Mouse (Mus musculus) neural tube, embryonic 12.5 days (tissue): ENCODE measurements at regions not wholly inside any gene's neighbourhood (a gene's known extent, or its start where the extent isn't known, plus 50 kb on each side); places are given as distances from the start of the nearest gene placed in this dataset.

ENCODE experiments used
- ATAC-seq: fragments of 200-750 bp; cut with Nextera tagmentation; 2 replicates; pipeline ENCODE4 v1.8.0; 2017; ENCODE audit warnings: low read depth, mild to moderate bottlenecking, moderate TSS enrichment, moderate library complexity; ENCODE audit not compliant: low FRiP score
- H3K27ac ChIP-seq: fragments of 300-500 bp; sonication (generic); 2 replicates; pipeline ENCODE4 v1.5.1; 2016
- H3K27me3 ChIP-seq: fragments of 300-500 bp; sonication (generic); replicated peaks from 2 replicates; pipeline ENCODE4 v1.6.1; 2016; ENCODE audit warnings: mild to moderate bottlenecking
- H3K36me3 ChIP-seq: fragments of 300-500 bp; sonication (generic); 2 replicates; pipeline ENCODE4 v1.6.1; 2016; ENCODE audit warnings: mild to moderate bottlenecking
- H3K4me1 ChIP-seq: fragments of 300-500 bp; sonication (generic); 2 replicates; pipeline ENCODE4 v1.6.1; 2016
- H3K4me2 ChIP-seq: fragments of 300-500 bp; sonication (generic); replicated peaks from 2 replicates; pipeline ENCODE4 v1.6.1; 2016; ENCODE audit warnings: mild to moderate bottlenecking
- H3K4me3 ChIP-seq: fragments of 300-500 bp; sonication (generic); 2 replicates; pipeline ENCODE4 v1.5.1; 2016
- H3K9ac ChIP-seq: fragments of 300-500 bp; sonication (generic); 2 replicates; pipeline ENCODE4 v1.6.1; 2016; ENCODE audit warnings: mild to moderate bottlenecking
- H3K9me3 ChIP-seq: fragments of 300-500 bp; sonication (generic); 2 replicates; pipeline ENCODE4 v1.6.1; 2016; ENCODE audit warnings: mild to moderate bottlenecking
- WGBS: fragments of 180-500 bp; shearing (Covaris S2); methylation state at CpG from one replicate; pipeline ENCODE4 v1.1.7; 2016; 5-methylcytosine and 5-hydroxymethylcytosine counted together

DNA sequence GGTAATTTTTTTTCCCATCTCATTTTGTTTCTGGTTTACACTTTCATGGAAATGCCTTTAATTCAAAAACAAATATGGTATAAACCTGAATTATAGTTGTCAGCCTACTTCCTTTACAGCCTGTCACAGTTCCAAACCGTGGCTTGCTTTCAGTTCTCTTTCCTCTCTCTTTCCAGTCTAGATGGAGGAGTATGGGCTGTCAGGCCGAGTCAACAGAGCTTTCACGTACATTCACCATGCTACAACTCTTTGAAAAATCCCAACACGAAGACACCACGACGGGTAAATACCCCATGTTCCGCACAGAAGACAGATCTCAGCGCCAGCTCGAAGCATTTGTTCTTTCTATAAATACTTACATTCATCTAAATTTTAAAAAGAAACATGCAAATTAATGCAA, 125.2 kb upstream of the Ufm1 start:
- H3K4me1 ChIP-seq = no peaks in the 10 kb centered on the region
- H3K36me3 ChIP-seq = no peaks in the 10 kb centered on the region
- ATAC-seq = no peak
- H3K9ac ChIP-seq = no peak overlapping the region
- H3K27ac ChIP-seq = no peak overlapping the region
- H3K9me3 ChIP-seq = no peaks in the 10 kb centered on the region
- H3K4me2 ChIP-seq = no peak overlapping the region
- 83% methylated on average over 9 of the region's 9 CpGs for WGBS
- H3K27me3 ChIP-seq = no peaks in the 10 kb centered on the region
- H3K4me3 ChIP-seq = no peak overlapping the region

DNA sequence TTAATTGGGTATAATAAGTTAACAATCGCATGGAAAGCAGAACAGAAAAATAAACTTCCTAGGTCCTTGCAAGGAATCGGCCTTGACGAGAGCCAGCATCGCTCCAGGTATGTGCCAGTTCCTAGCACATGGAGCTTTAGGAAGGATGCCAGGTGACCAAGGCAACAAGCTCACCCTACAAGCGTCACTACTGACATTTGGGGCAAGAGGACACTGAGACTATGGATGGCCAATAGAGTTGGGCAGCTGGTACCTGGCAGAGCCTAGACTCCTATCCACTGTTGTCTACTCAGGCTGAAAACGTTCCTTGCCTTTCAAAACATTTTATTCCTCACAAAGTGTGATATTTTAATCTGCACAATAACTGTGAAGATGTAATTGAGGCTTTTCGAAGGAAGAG, 124.6 kb upstream of the Ufm1 start:
- Histone ChIP-seq H3K9ac (no peak overlapping the region), H3K36me3 (no peaks in the 10 kb centered on the region), H3K9me3 (no peaks in the 10 kb centered on the region), H3K27ac (no peak overlapping the region), H3K4me3 (no peak overlapping the region), H3K4me1 (no peaks in the 10 kb centered on the region), H3K4me2 (no peak overlapping the region), H3K27me3 (no peaks in the 10 kb centered on the region)
- ATAC-seq = no peak
- WGBS = 87% methylated on average over 7 of the region's 7 CpGs

DNA sequence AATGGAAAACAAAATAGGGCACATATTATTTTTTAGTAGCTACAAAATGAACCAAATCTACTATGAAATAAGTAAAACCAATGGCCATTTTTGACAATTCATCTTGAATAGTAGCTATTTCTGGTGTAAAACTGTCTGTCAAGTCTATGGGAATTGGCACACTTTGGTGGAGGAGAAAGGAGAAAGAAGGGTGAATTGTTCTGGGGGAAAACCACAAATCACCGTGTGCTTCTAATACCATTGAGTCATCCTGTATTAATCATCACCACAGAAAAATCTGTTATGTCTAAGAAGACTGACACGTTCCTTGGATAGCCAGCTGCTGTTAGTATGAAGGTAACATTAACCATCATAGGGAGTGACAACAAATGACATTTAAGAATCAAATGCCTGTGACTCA, 123.7 kb upstream of the Ufm1 start:
- no peak overlapping the region for H3K4me2 ChIP-seq
- no peaks in the 10 kb centered on the region for H3K27me3 ChIP-seq
- no peak for ATAC-seq
- no peak overlapping the region for H3K27ac ChIP-seq
- no peak overlapping the region for H3K9ac ChIP-seq
- no peaks in the 10 kb centered on the region for H3K4me1 ChIP-seq
- no peak overlapping the region for H3K4me3 ChIP-seq
- WGBS = 90% methylated on average over 2 of the region's 2 CpGs
- no peaks in the 10 kb centered on the region for H3K36me3 ChIP-seq
- no peaks in the 10 kb centered on the region for H3K9me3 ChIP-seq

DNA sequence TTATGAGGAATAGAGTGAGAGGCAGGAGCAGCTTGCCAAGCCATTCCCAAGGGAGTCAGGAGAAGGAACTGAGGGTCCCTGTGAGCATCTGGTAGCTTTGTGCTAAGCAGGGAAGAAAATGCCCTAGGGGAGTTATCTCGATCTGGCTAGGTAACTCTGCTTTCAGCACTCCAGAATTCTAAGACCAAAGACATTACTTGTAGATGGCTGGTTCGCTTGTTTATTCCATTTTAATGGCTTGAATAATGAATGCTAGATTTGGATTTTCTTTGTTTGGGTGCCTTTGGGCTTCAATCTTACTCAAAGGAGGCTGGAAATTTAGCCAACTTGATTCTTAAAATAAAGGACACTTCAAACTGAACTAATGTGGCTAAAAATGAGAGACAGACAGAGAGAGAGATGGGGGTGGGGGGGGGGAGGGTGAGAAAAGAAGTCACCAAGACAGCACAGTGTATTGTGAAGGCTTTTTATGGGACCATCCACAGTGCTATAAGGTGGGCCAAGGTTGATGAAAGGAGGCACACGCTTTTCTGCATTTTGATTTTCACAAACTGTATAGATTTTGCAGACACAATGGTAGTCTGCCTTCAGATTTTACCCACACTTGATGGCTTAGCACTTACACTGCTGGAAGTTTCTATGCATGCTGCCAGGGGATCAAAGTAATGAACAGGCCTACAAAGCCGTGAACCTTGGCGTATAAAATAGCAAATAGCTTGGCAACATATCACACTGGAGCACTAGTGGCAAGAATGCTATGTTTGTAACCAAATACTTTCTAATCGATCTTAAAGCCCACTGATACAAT, 121.3 kb upstream of the Ufm1 start:
- Histone ChIP-seq H3K4me2 (no peak overlapping the region), H3K27me3 (no peaks in the 10 kb centered on the region), H3K4me3 (no peak overlapping the region), H3K9ac (no peak overlapping the region), H3K27ac (no peak overlapping the region), H3K4me1 (no peaks in the 10 kb centered on the region), H3K36me3 (no peaks in the 10 kb centered on the region), H3K9me3 (no peaks in the 10 kb centered on the region)
- WGBS = 82% methylated on average over 6 of the region's 6 CpGs
- no peak for ATAC-seq

DNA sequence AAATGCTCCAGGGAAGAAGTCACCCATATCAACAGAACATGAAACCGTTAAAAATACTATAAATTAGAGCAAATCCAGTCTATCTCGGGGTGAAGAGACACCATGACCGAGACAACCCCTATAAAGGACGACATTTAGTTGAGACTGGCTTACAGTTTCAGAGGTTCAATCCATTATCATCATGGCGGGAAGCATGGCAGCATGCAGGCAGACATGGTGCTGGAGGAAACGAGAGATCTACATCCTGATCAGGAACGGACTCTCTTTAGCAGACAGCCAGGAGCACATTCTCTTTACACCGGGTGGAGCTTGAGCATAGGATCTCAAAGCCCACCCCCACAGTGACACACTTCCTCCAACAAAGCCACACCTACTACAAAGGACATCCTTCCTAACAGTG, 118.7 kb upstream of the Ufm1 start:
- no peaks in the 10 kb centered on the region for H3K27me3 ChIP-seq
- no peaks in the 10 kb centered on the region for H3K36me3 ChIP-seq
- H3K27ac ChIP-seq = no peak overlapping the region
- WGBS = 92% methylated on average over 8 of the region's 8 CpGs
- no peak for ATAC-seq
- H3K9me3 ChIP-seq = no peaks in the 10 kb centered on the region
- H3K4me2 ChIP-seq = no peak overlapping the region
- no peak overlapping the region for H3K4me3 ChIP-seq
- H3K9ac ChIP-seq = no peak overlapping the region
- H3K4me1 ChIP-seq = no peaks in the 10 kb centered on the region

DNA sequence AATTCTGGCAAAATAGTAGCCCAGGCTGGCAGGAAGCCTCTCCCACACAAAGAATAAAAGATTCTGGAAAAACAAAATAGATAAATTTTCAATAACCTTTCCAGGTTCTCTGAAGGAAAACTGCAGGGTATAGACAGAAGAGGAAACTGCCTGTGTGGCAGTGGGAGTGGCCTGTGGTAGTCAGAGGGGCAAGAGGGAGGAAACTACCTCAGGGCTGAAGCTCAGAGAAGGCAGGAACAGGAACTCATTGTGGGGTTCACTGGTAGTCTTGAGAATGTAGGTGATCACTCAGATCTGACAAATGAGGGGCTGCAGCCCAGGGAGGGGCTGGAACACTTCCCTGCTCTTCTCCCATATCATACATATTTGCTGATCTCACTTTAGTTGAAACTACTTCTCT, 118.0 kb upstream of the Ufm1 start:
- H3K9me3 ChIP-seq = no peaks in the 10 kb centered on the region
- no peak overlapping the region for H3K4me2 ChIP-seq
- H3K9ac ChIP-seq = no peak overlapping the region
- no peaks in the 10 kb centered on the region for H3K27me3 ChIP-seq
- no peaks in the 10 kb centered on the region for H3K4me1 ChIP-seq
- H3K36me3 ChIP-seq = no peaks in the 10 kb centered on the region
- H3K27ac ChIP-seq = no peak overlapping the region
- no peak for ATAC-seq
- no peak overlapping the region for H3K4me3 ChIP-seq

DNA sequence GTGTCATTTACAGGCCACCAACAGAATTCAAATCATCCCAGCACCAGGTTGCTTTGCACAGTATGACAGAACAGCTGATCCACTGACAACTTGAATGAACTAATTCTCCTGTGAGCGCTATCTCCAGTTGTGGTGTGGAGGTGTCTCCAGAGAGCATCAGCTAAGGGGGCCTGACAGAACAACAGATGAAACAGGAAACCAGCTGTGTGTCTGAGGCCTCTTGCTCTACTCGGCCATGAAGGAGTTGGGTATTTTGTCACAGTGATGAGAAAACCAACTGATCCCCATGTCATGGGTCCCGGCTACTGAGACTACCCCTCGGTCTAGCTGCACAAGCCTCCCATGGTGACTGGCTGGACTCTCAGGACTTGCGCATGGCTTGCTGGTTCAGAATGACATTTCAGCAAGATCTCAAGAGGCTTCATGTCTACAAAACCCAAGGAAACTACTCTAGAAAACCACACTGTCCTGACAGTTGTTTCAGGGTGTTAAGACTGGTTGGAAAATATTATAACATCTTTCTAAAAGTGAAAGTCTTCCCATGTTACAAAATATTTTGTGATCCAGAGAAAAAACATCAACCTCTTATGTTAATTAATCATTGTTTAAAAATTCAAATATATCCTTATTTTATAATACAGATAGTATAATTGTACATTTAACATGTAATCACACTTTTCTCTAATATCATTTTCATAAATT, 113.9 kb upstream of the Ufm1 start:
- 74% methylated on average over 5 of the region's 5 CpGs for WGBS
- no peak overlapping the region for H3K27ac ChIP-seq
- H3K4me1 ChIP-seq = no peaks in the 10 kb centered on the region
- H3K4me3 ChIP-seq = no peak overlapping the region
- no peaks in the 10 kb centered on the region for H3K9me3 ChIP-seq
- H3K36me3 ChIP-seq = no peaks in the 10 kb centered on the region
- H3K4me2 ChIP-seq = no peak overlapping the region
- H3K9ac ChIP-seq = no peak overlapping the region
- no peak for ATAC-seq
- no peaks in the 10 kb centered on the region for H3K27me3 ChIP-seq

DNA sequence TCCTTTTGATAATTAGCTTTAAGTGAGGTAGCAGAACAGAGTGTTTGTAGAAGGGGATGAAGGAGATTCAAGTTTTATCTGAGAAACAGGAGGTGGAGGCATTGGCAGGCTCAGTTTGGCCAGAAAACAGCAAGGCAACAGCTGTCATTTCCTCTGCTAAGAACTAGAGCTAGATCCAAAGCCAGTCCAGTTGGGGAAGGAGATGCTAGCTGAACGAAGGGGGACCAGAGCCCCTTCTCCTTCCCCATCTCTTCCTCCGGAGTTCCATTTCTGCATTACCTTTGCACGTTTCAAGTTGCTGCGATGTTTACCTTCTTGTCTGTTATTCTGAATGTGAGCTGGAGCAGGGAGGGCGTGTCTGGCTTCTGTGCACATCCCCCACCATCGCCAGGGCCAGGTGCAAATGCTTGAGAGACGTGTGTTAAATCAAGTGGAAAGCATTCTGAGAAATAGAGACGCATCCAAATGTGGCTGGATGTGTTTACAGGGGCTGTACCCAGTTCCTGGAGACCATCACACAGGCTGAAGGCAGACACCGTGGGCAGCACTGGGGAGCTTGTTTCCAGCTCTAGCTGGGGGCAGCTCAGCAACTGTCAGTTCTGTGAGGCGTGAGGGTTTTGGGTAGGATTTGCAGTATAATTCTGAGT, 111.4 kb upstream of the Ufm1 start:
- Histone ChIP-seq H3K4me3 (no peak overlapping the region), H3K36me3 (no peaks in the 10 kb centered on the region), H3K27ac (no peak overlapping the region), H3K9me3 (no peaks in the 10 kb centered on the region), H3K4me2 (no peak overlapping the region), H3K9ac (no peak overlapping the region), H3K4me1 (no peaks in the 10 kb centered on the region), H3K27me3 (no peaks in the 10 kb centered on the region)
- WGBS = 47% methylated on average over 10 of the region's 10 CpGs
- ATAC-seq = no peak

DNA sequence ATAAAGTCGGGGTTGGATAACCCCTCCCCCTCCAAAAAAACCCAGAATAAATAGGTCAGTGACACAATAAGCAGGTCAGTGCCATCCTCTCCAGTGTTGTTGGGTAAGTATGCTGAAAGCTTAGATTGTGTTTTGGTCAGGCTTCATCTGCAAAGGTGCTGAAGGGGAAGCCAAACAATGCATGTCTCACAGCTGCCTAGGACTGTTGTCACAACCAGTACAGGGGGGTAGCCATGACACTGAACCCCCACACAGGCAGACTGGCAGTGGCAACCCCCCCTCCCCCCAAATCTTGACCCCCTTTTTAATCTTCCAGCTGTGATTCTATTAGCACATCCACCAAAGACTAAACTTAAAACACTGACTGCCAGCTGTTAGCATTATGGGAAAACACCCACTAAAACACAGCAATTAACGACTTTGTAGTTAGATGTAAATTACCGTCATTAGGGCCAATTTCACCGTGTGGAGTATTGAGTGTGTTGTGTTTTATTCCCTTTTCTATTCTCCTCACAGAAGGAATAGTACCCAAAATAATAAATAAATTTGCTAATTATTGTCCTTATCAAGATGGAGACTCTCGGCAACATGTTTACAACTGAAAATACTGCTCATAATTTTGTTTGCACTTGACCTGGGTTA, 105.5 kb upstream of the Ufm1 start:
- ATAC-seq = no peak
- H3K4me1 ChIP-seq = no peaks in the 10 kb centered on the region
- H3K4me2 ChIP-seq = no peak overlapping the region
- H3K27ac ChIP-seq = no peak overlapping the region
- H3K27me3 ChIP-seq = no peaks in the 10 kb centered on the region
- WGBS = 30% methylated on average over 5 of the region's 5 CpGs
- no peaks in the 10 kb centered on the region for H3K36me3 ChIP-seq
- no peak overlapping the region for H3K4me3 ChIP-seq
- H3K9ac ChIP-seq = no peak overlapping the region
- no peaks in the 10 kb centered on the region for H3K9me3 ChIP-seq

DNA sequence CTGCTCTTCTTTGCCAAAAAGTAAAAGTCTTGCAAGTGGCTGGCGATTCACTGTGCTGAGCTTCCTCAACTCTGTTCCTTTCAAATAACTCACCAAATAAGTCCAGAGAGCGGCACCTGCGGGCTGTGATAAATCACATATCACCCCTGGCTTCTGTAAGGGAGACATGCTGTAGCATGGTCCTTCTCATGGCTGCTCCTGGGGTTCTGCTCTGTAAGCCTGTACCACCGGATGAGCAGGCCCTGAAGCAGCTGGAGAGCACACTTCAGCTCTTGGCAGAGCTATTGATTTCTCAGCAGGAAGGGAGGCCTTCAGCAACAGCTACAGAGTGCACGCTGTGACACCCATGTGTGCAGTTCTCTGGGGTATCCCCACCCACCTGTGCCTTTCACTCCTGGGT, 101.5 kb upstream of the Ufm1 start:
- H3K9me3 ChIP-seq = no peaks in the 10 kb centered on the region

DNA sequence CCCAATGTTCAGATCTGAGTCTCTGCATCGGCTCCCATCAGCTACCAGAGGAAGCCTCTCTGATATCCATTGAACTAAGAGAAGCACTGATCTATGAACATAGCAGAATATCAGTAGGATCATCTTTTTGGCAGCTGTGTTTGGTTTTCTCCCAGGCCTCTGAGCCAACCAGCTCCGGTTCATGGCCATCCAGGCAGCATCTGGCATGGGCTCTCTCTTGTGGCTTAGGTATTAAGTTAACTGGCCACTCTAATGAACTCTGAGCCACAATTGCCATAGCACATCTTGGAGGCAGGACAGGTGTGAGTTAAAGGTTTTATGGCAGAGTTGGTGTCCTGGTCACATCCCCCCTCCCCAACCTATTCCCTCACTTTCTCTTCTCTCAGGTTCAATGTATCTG, 90.2 kb upstream of the Ufm1 start:
- WGBS = 85% methylated on average over 2 of the region's 2 CpGs
- Histone ChIP-seq H3K36me3 (no peaks in the 10 kb centered on the region), H3K27ac (no peak overlapping the region), H3K27me3 (no peaks in the 10 kb centered on the region), H3K4me2 (no peak overlapping the region), H3K9me3 (no peaks in the 10 kb centered on the region), H3K4me1 (no peaks in the 10 kb centered on the region), H3K9ac (no peak overlapping the region), H3K4me3 (no peak overlapping the region)
- ATAC-seq = no peak

More for the DNA sequence above, 101.5 kb upstream of the Ufm1 start:
- no peak for ATAC-seq
- H3K4me1 ChIP-seq = no peaks in the 10 kb centered on the region
- no peaks in the 10 kb centered on the region for H3K36me3 ChIP-seq
- H3K4me2 ChIP-seq = no peak overlapping the region
- H3K27me3 ChIP-seq = no peaks in the 10 kb centered on the region
- H3K27ac ChIP-seq = no peak overlapping the region
- no peak overlapping the region for H3K4me3 ChIP-seq
- no peak overlapping the region for H3K9ac ChIP-seq
- WGBS = 65% methylated on average over 5 of the region's 5 CpGs

DNA sequence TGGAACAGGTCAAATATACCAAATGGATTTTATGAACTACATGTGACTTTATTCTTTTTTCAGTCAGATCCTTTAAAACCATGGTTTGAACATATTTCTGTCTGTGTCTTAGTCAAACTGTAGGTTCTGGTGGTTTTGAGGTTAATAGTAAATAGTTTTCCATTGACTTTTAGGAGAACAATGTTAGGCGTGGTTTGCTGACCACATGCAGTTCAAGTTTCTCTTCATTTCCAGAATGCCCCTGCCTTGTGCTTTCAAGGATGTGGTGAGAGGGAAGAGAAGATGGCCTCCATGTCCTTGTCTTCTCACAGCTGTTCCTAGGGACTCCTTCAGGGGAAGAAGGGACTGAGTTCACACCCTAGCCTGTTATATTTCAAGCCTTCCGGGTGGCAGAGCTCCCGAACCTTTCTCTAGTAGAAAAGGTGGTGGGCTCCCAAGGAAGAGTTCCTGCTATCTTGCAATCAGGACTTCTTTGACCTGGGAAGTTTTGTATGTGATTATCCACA, 76.1 kb upstream of the Ufm1 start:
- no peak for ATAC-seq
- Histone ChIP-seq H3K9me3 (no peaks in the 10 kb centered on the region), H3K9ac (no peak overlapping the region), H3K36me3 (no peaks in the 10 kb centered on the region), H3K27ac (no peak overlapping the region), H3K4me2 (no peak overlapping the region), H3K27me3 (no peaks in the 10 kb centered on the region), H3K4me3 (no peak overlapping the region), H3K4me1 (no peaks in the 10 kb centered on the region)
- 86% methylated on average over 3 of the region's 3 CpGs for WGBS
